Mouse (Mus musculus) liver, adult 2 months (tissue): ENCODE measurements around the gene Bnipl.

Source experiments
- CTCF ChIP-seq: fragments of 200-500 bp; IDR thresholded peaks from 2 replicates; pipeline ENCODE4 v1.5.1; 2011; ENCODE audit warnings: low read depth, low read length, control low read depth
- POLR2A ChIP-seq: fragments of 200-500 bp; IDR thresholded peaks from 2 replicates; pipeline ENCODE4 v1.6.1; 2011; ENCODE audit warnings: low read length, control low read depth; ENCODE audit not compliant: insufficient read depth; ENCODE audit errors: extremely low read depth

DNA sequence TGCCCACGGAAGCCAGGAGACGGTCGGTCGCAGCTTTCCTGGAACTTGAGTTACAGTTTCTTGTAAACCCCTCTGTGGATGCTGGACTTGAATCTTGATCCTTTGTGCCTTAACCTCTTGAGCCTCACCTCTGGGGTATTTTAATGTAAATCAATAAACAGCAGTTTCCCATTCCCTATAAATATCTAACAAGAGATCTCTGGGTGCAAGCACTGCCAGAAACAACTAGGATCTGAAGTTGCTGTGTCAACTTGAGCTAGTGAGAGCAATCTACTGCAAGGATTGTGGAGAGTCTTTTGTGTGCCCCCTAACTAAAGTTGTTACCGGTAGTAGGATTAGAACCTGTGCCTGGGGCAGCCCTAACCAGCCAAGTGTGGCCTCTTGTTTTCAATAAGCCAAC is 34.4 kb upstream of the Bnipl start:
- TF ChIP-seq POLR2A: no peak
- TF ChIP-seq CTCF: no peak
